8 mouse cellular contexts compared by ENCODE assay signal in the genomic region with DNA sequence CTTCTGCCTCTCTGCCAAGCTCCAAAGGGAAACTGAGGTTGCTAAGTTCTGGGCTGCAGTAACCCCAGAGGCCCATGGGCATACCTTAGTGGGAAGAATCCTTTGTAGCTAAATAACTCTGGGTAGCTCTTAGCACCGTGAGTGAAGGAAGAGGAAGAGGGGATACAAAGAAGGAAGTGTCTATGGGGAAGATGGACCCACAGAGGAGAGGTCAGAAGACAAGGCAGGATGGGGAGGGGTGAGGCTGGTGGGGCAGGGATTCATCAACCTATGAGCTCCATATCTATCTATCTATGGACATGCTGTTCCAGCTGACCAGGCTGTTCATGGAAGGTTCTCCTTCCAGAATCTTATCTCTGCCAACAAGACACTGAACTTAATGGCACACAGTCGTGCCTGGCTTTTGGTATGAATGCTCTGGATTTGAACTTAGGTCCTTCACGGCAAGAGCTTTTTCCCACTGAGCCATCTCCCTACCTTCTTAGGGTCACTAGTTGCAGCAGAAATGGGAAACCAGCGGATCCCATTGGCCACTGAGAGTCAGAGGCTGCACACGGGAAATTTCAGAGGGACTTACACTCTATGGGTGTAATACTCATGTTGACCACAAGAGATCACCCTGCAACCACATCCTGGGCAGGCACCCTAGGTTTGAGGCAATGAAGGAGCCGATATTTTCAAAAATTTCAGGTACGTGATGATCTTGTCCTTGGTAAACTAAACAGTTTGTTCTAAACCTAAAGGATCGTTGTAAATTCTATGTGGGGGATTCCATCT. TPM values are rescaled to one million over a fixed set of nuclear protein-coding genes. Genes with fewer than 3 reads are reported as not detected.
DNase-seq lines count a peak whose midpoint lies in the region; ATAC-seq and TF ChIP-seq lines count a peak whose summit lies in the region.

No protein-coding gene starts in this region.

- no peak overlapping the region for H3K4me3 ChIP-seq in cerebellum, adult 2 months (replicated peaks; ENCODE audit: insufficient read depth, low read depth, low read length)
- no peak overlapping the region for H3K4me3 ChIP-seq in neural tube, embryonic 15.5 days (replicated peaks)
- H3K4me3 ChIP-seq in hindbrain, embryonic 10.5 days, result no peak overlapping the region
- no peak overlapping the region for H3K4me3 ChIP-seq in lung, embryonic 16.5 days (ENCODE audit: low read length)

- TF ChIP-seq POLR2A in cerebellum, adult 2 months (IDR thresholded peaks at IDR 0.05; ENCODE audit: borderline replicate concordance, insufficient read depth, low read length), result no peak

- H3K27me3 ChIP-seq in cerebellum, adult 2 months (ENCODE audit: control insufficient read depth, insufficient read depth, low read length), result no peaks in the 10 kb centered on the region
- peaks cover 68% of the 10 kb centered on the region for H3K27me3 ChIP-seq in neural tube, embryonic 15.5 days (replicated peaks)
- H3K27me3 ChIP-seq in hindbrain, embryonic 10.5 days (ENCODE audit: insufficient read depth, poor library complexity, severe bottlenecking), result peaks cover 81% of the 10 kb centered on the region
- peaks cover 9% of the 10 kb centered on the region; the same call in 1 of the 2 replicates for H3K27me3 ChIP-seq in lung, embryonic 16.5 days (ENCODE audit: control insufficient read depth, insufficient read depth, low read depth, low read length)

- peak; percentile 86 for TF ChIP-seq CTCF in cerebellum, adult 2 months (IDR thresholded peaks at IDR 0.05; ENCODE audit: borderline replicate concordance, insufficient read depth, low read depth, low read length)

- H3K4me2 ChIP-seq in neural tube, embryonic 15.5 days, result no peak overlapping the region
- H3K4me2 ChIP-seq in lung, embryonic 16.5 days (ENCODE audit: low read depth, low read length), result no peak overlapping the region

- peaks cover 2% of the 10 kb centered on the region; the same call in 1 of the 2 replicates for H3K4me1 ChIP-seq in cerebellum, adult 2 months (ENCODE audit: control insufficient read depth, insufficient read depth, low read length)
- H3K4me1 ChIP-seq in neural tube, embryonic 15.5 days, result peaks cover 16% of the 10 kb centered on the region
- peaks cover 48% of the 10 kb centered on the region for H3K4me1 ChIP-seq in hindbrain, embryonic 10.5 days (replicated peaks)
- peaks cover 12% of the 10 kb centered on the region; the same call in 1 of the 2 replicates for H3K4me1 ChIP-seq in lung, embryonic 16.5 days (replicated peaks; ENCODE audit: control insufficient read depth, insufficient read depth, low read length)

- DNase-seq in cerebellum, adult 2 months, result peak; percentile 33 to 60
- DNase-seq in cerebellum, adult 8-10 months, result no peak
- DNase-seq in neural tube, embryonic 10.5 days (ENCODE audit: extremely low spot score, low spot score), result peak; percentile 49
- peak; percentile 69 for DNase-seq in c-Kit-positive CD71-positive TER-119-negative erythroid progenitor cells, embryonic 14.5 days (ENCODE audit: low read depth)
- DNase-seq in hindbrain, embryonic 10.5 days (ENCODE audit: low spot score), result peak; percentile 44
- peak; percentile 27 for DNase-seq in telencephalon, adult 2 months (ENCODE audit: low read depth, low spot score)

- no peaks in the 10 kb centered on the region for H3K36me3 ChIP-seq in neural tube, embryonic 15.5 days
- H3K36me3 ChIP-seq in hindbrain, embryonic 10.5 days, result no peaks in the 10 kb centered on the region
- H3K36me3 ChIP-seq in lung, embryonic 16.5 days (ENCODE audit: control insufficient read depth, insufficient read depth, low read length), result no peaks in the 10 kb centered on the region

- no peak overlapping the region for H3K27ac ChIP-seq in cerebellum, adult 2 months (ENCODE audit: insufficient read depth, low read length)
- no peak overlapping the region for H3K27ac ChIP-seq in neural tube, embryonic 15.5 days (replicated peaks)
- no peak overlapping the region for H3K27ac ChIP-seq in hindbrain, embryonic 10.5 days
- no peak overlapping the region for H3K27ac ChIP-seq in lung, embryonic 16.5 days (ENCODE audit: low read length)

- H3K9me3 ChIP-seq in neural tube, embryonic 15.5 days (replicated peaks), result no peaks in the 10 kb centered on the region
- no peaks in the 10 kb centered on the region for H3K9me3 ChIP-seq in hindbrain, embryonic 10.5 days
- no peaks in the 10 kb centered on the region for H3K9me3 ChIP-seq in lung, embryonic 16.5 days (ENCODE audit: control insufficient read depth, low read length)

- ATAC-seq in neural tube, embryonic 15.5 days (ENCODE audit: low FRiP score), result no peak
- peak; percentile 52; the same call in 1 of the 2 replicates for ATAC-seq in lung, embryonic 16.5 days (ENCODE audit: low read depth)

- WGBS in cerebellum, adult 2 months, result 25% methylated on average over 8 of the region's 8 CpGs
- 23% methylated on average over 8 of the region's 8 CpGs for WGBS in neural tube, embryonic 15.5 days
- WGBS in hindbrain, embryonic 10.5 days, result 28% methylated on average over 8 of the region's 8 CpGs
- 15% methylated on average over 8 of the region's 8 CpGs for WGBS in lung, embryonic 16.5 days

- no peak overlapping the region for H3K9ac ChIP-seq in neural tube, embryonic 15.5 days (replicated peaks)
- H3K9ac ChIP-seq in lung, embryonic 16.5 days (ENCODE audit: low read length), result no peak overlapping the region

RNA-seq across cellular contexts. Expression of gene Gadd45g, which starts 7.0 kb away (rescaled TPM):
- 50.3 and 57.4 TPM in 2 replicates for polyA plus RNA-seq in cerebellum, adult 2 months (2012; rRNA removed)
- 32.1 and 35.4 TPM in 2 replicates for polyA plus RNA-seq in neural tube, embryonic 15.5 days (2015; fragmentation: Nextera tagmentation; extraction: Ambion mirVana)
- polyA plus RNA-seq in hindbrain, embryonic 10.5 days (2016; fragmentation: Nextera tagmentation; extraction: Ambion mirVana), result 184 and 214 TPM in 2 replicates
- polyA plus RNA-seq in lung, embryonic 16.5 days (2015; fragmentation: Nextera tagmentation; extraction: Ambion mirVana), result 74.4 and 92.3 TPM in 2 replicates

RNA-seq across cellular contexts. Expression of gene Sema4d, which starts 45.9 kb away (rescaled TPM):
- 111 and 116 TPM in 2 replicates for polyA plus RNA-seq in cerebellum, adult 2 months (2012; rRNA removed)
- 15.2 and 17.9 TPM in 2 replicates for polyA plus RNA-seq in neural tube, embryonic 15.5 days (2015; fragmentation: Nextera tagmentation; extraction: Ambion mirVana)
- polyA plus RNA-seq in hindbrain, embryonic 10.5 days (2016; fragmentation: Nextera tagmentation; extraction: Ambion mirVana), result 5.9 and 7.5 TPM in 2 replicates
- polyA plus RNA-seq in lung, embryonic 16.5 days (2015; fragmentation: Nextera tagmentation; extraction: Ambion mirVana), result 9.0 and 9.8 TPM in 2 replicates
